Mouse (Mus musculus): ENCODE measurements at regions not wholly inside any gene's neighbourhood (a gene's known extent, or its start where the extent isn't known, plus 50 kb on each side); places are given as distances from the start of the nearest gene placed in this dataset.

GRCm38 (mm10) chr12:31130434-31130833 is 56.8 kb downstream of the Fam110c start:
- no peak for DNase-seq (ENCODE audit: low spot score)

- DNase-seq (ENCODE audit: low spot score), result no peak
Observed at GRCm38 (mm10) chr12:31134465-31134992, 60.9 kb downstream of the Fam110c start.

DNA sequence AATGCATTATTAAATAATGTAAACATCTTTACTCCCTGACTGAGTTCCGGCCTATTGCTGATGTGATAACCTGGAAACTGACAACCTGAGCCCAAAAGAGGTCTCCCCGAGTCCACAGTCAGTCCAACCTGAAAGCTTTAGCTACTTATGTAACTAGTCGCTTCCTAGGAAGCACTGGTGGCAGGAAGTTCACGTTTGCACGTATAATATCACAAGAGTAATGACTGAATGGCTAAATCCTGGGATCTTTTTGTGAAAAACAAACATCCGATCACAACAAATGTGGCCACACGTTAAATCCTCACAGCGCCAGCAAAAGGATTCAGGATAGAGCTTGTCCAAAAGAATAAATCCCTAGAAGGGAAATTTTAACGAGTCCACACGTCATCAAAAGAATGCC is 62.7 kb downstream of the Fam110c start:
- no peak for DNase-seq (ENCODE audit: low spot score)

GRCm38 (mm10) chr12:31136911-31137310 is 63.2 kb downstream of the Fam110c start:
- DNase-seq (ENCODE audit: low spot score), result no peak

DNA sequence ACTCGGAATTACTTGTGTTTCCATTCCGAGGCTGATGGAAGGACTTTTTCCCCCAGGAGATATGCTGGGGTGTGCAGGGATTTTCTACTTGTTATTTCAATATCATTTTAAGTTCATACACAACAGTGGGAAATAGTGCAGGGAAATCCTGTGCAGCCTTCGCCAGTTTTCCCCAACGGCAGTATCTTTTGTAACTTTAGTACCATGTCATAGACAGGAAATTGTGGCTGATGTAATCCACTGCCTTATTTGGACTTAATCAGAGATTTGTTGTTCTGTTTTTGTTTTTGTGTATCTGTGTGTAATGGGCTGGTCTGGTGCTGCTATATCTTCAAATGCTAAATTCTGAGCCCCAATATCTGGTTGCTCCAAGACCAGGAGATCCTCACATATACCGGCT is 63.8 kb downstream of the Fam110c start:
- no peak for DNase-seq (ENCODE audit: low spot score)

- no peak for DNase-seq (ENCODE audit: low spot score)
Observed at GRCm38 (mm10) chr12:31139853-31140252, 66.2 kb downstream of the Fam110c start.

- DNase-seq (ENCODE audit: low spot score), result no peak
Observed at GRCm38 (mm10) chr12:31143266-31143665, 69.6 kb downstream of the Fam110c start.

- no peak for DNase-seq (ENCODE audit: low spot score)
Observed at GRCm38 (mm10) chr12:31145032-31145781, 71.5 kb downstream of the Fam110c start.

DNA sequence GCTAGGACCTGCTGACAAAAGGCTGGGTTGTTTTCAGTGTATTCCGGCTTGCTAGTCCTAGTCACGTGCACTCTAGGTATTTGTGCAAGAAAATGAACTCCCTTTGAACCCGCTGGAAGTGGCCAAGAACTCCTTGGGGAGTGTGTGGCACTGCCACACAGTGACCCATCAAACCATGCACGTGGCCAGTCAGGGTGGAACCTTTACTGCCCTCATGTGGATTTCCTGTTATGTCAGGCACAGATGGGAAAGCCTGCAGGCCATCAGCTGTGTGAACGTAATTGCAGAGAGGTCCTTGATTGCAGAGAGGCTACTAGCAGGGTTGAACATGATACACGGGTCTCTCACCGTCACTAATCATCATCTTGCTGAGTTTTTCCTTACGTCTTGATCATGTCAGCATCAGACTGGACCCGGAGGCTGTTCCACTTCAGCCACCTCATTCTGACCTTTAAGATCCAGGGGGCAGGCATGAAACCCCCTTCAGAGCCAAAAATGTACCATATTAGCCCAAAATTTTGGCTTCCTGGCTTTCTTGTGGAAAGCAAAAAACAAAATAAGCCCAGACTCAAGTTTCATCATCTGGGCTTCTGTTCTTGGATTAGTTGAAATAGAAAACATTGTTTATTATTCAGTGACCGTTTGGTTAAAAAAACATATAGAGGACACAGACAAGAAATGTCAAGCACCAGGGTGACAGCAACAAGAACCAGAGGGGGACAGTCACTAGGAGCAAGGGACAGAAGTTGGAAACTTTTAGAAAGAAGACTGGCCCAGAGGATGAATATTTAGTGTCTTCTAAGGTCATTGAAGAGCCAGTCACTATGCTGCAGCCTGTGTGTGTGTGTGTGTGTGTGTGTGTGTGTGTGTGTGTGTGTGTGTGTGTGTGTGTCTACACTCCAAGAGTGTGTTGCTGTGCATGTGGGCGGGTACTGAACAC is 75.0 kb downstream of the Fam110c start:
- DNase-seq (ENCODE audit: low spot score), result peak; percentile 38

DNA sequence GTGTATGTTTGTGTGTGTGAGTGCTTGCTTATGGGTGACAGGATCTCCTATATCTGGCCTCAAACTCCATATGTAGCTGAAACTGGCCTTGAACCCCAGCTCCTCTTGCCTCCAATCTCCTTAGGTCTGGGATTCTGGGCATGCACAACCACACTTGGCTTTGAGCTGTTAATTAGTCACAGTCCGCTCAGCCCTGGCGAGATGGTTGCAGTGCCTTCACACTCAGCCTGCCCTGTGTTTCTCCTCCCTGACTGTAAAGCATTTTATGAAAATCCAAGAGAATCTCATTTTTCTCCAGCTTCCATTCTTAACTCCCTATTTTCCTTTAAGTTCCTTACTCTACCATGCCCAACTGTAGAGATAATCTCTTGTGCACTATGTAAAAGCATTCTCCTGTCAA is 80.1 kb downstream of the Fam110c start:
- no peak for DNase-seq (ENCODE audit: low spot score)

- DNase-seq (ENCODE audit: low spot score), result no peak
Observed at GRCm38 (mm10) chr12:31154608-31155011, 80.9 kb downstream of the Fam110c start.

- DNase-seq (ENCODE audit: low spot score), result no peak
Observed at GRCm38 (mm10) chr12:31156154-31156720, 82.6 kb downstream of the Fam110c start.

DNA sequence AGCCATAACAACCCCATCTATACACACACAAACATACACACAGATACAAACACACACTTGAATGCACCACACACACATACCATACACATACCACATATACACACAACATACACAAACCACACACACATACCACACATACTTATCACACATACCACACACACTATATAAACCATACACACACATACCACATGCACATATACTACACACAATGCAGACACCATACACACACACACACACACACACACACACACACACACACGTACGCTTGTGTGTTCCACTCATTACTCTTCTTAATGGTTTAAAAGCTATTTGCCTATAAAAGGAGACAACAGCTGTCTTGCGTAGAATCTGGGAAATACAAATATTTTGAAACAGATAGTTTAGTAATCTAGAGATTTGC is 83.1 kb upstream of the Gm6993 start:
- DNase-seq (ENCODE audit: low spot score), result no peak

DNA sequence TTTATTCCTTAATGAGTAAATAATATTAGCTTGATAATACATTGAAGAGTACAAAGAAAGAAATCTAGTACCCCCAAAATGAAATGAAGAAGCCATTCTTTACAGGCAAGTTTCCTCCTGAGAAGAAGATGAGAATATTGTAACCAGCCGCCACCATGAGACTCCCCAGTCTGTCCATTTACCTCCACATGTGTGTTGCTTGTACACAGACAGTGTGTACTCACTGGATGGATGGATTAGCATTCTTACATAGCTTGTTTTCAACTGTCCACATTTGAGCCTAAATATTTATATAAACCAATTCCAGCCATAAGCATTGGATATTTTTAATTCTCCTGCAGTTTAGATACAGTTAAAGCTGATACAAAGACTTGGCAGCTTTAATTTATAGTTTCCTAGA is 82.7 kb upstream of the Gm6993 start:
- DNase-seq (ENCODE audit: low spot score), result no peak

DNA sequence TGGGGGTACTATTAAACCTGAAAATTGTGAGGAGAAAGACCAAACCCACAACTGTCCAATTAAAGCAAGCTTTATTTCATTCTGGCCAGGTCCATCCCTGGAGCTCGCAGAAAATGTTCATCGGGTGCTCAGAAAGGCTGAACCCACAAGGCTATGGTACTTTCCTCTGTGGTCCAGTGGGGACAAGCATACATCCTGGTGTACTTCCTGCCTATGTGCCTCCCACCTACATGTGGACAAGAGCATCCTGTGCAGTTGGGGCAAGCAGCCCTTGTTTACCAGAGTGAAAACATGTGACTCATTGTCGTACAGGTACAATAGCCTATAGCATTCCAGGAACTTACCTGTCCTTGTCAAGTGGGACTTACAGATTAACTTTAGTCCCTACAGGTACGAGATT is 81.7 kb upstream of the Gm6993 start:
- no peak for DNase-seq (ENCODE audit: low spot score)

DNA sequence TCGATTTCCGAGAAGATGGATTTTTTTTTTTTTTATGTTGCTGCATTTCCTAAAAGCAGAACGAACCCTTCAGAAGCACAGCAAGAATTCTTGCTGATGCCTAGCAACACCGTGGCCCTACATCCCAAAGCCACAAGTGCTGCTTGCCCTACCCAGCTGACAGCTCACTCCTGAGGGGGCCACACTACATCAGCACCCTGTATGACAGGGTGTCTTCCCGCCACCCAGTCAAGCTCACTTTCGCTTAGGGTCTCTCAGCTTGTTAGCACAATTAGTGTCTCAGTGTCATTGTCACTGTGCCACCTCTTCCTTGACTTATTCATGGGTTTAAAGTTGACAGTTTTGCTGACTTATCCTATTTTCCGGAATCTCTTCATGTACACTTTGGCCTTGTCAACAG is 81.2 kb upstream of the Gm6993 start:
- DNase-seq (ENCODE audit: low spot score), result no peak

GRCm38 (mm10) chr12:31168221-31168890 is 72.2 kb upstream of the Gm6993 start:
- peak; percentile 65 for DNase-seq (ENCODE audit: low spot score)

DNA sequence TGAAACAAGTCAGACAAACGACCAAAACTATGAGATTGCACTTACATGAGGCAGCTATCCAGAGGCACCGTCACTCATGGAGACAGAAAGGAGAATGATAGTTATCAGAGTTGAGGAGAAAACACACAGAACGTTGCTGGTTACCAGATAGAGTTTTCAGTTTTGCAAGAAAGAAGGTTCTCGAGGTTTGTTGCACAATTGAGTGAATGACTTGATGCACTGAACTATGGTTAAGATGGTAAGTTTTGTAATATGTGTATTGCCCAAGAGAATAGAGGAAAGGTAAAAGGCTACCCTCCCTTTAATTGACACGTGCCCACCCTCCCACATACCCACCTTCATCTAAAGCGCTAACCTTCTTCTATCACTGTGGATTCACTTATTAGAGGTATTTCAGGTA is 70.5 kb upstream of the Gm6993 start:
- no peak for DNase-seq (ENCODE audit: low spot score)

- no peak for DNase-seq (ENCODE audit: low spot score)
Observed at GRCm38 (mm10) chr12:31170546-31171160, 69.9 kb upstream of the Gm6993 start.

DNA sequence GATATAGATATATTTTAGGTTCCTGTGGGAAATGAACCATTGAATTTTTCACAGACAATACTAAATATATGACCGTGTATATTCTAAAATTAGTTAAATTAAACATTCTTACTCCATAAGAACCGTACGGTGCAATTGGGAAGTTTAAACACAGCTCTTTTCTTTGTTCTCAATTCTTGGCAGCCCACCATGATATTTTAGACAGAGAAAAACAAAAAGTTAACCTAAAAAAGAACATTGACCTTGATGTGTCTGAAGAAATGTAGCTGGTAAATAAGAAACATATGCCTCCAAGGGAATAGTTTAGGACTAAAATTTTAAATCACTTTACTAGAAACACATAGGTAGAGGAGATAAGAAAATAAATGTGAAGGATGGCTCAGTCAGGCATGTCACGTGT is 68.6 kb upstream of the Gm6993 start:
- DNase-seq (ENCODE audit: low spot score), result no peak

GRCm38 (mm10) chr12:31172451-31173318 is 67.9 kb upstream of the Gm6993 start:
- no peak for DNase-seq (ENCODE audit: low spot score)
